Mouse (Mus musculus) bone marrow macrophage, adult 2 months (primary cell): Measurements from ENCODE around the gene Rbm33.

Source experiments
- CTCF ChIP-seq: IDR thresholded peaks from 2 replicates; pipeline ENCODE4 v1.5.1; 2012; ENCODE audit warnings: low read depth, mild to moderate bottlenecking, low read length, moderate library complexity
- POLR2A ChIP-seq: IDR thresholded peaks from 2 replicates; pipeline ENCODE4 v1.6.1; 2012; ENCODE audit warnings: mild to moderate bottlenecking, low read depth, low read length, borderline replicate concordance

GRCm38 (mm10) chr5:28423781-28424180 is 106.9 kb downstream of the Rbm33 start:
- TF ChIP-seq CTCF (no peak), POLR2A (no peak)
